Mouse (Mus musculus): ENCODE data around the gene Adgrf3.
A peak's percentile ranks its signal among the peaks of the same experiment; 100 is the strongest.

The Adgrf3 gene

GRCm38 (mm10) chr5:30201521-30201920 is 4.0 kb downstream of the Adgrf3 start:
- peak; percentile 17 for DNase-seq

DNA sequence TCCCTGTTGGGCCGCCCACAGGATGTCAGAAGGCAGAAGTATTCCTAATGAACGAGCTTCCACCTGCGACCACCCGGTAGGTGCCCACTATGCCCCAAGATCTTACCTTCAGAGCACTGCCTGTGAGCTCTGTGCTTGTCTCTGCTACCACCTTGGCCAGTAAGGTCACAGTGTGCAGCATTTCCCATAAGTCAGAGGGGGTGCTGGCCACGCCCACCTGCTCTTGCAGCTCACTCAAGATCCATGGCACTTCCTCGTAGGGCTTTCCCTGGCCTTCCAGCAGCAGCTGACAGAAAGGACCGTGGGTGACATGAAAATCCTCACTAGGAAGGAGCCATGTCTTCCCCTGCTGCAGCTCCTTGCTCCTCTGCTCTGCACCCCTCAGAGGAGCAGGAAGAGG is 7.3 kb downstream of the Adgrf3 start:
- DNase-seq = no peak

GRCm38 (mm10) chr5:30195340-30195739 is 10.2 kb downstream of the Adgrf3 start:
- DNase-seq = no peak

- DNase-seq = no peak
Measured at GRCm38 (mm10) chr5:30192452-30192851, 13.1 kb downstream of the Adgrf3 start.

- DNase-seq = no peak
Measured at GRCm38 (mm10) chr5:30187687-30188485, 17.6 kb downstream of the Adgrf3 start.

GRCm38 (mm10) chr5:30175811-30176210 is 29.7 kb downstream of the Adgrf3 start:
- DNase-seq = no peak

DNA sequence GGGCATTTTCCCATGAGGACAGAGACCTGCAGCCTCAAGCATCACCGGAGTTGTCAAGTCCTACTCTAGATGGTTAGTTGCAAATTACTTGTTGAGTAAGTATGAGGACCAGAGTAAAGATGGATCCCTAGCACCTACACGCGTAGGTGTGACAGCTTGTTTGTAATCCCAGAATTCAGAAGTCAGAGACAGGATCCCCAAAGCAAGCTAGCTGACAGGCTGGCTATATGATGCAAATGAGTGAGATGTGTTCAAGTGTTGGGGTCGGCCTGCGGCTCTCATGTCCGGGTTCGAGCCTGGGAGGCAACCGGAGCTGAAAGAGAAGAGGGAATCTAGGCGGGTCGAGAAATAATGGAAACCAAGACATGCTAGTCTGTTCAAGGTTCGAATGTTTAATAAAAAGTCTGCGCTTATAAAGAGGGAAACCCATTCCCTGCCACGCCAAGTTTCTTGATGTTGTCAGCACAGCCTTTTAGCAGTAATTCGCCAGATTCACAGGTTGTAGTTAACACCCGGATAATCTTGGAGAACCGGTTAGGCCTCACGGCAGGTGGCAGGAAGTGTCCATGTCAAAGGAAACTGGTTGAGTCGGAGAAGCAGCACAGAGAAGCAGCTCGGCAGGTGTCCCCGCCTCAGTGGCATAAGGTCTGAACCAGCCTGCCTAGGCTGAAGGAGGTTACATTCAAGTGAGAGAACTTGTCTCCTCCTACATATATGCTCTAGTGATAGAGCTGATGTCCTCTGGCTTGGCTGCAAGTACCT is 32.4 kb downstream of the Adgrf3 start:
- DNase-seq = no peak

GRCm38 (mm10) chr5:30172115-30172514 is 33.4 kb downstream of the Adgrf3 start:
- DNase-seq = no peak

DNA sequence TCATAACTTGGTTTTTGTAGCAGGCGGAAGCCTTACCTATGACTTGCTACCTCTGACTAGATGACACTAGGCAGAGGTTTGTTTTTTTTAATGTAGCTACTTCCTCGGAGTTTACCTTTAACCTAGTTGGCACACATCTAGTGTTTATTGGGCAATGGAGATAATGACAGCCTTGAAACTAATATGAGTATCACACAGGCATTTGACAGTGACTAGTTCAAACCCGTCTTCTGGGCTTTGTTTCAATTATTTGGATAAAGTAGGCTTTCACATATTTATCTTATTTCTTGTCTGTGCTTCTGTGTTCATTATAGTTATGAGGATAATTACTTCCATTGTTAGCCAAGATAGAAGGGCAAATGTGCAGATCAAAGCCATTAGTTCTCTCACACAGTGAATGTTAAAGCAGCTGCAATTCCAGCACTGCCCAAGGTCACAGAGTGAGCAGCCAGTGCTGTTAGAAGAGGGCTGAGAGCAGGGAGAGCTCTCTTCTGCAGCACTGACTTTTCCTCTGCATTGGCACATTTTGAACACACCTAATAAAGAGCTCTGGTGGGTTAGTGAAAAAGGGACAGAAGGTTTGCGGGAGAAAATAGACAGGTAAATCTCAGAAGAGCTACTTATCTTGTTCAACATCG is 35.1 kb downstream of the Adgrf3 start:
- no peak for DNase-seq

GRCm38 (mm10) chr5:30165234-30165946 is 40.1 kb downstream of the Adgrf3 start:
- DNase-seq = no peak

DNA sequence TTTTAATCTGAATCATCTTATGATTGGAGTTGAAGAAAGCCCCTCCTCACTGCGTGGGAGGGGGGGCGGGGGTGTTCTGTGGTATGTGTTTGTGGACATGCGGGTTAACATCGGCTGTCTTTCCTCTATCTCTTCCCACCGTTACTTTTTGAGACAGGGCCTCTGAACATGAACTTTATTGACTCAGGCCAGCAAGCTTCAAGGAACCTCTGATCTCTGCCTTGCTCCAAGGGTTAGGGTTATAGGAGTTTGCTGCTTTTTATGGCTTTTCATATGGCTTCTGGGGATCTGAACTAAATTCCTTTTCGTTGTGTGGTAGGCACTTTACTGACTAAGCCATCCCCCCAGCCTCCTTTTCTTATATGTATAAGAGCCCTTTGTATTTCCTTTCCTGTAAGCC is 43.2 kb downstream of the Adgrf3 start:
- no peak for DNase-seq

GRCm38 (mm10) chr5:30161836-30162235 is 43.7 kb downstream of the Adgrf3 start:
- no peak for DNase-seq

DNA sequence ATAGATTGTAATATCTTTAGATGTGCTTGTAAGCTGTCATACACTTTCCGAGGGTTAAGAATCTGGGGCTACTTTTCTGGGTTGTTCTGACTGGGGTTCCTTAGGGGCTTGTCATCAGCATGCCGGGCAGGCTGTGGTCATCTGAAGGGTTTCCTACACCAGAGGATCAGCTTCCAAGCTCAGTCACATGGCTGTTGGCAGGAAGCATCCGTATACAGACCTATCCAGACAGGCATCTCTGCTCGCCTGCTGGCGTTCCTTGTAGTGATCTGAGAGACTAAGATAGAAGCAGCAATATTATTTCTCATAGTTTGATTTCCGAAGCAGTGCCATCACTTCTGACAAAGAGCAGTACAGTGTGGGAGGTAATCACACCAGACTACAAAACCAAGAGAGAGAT is 45.9 kb downstream of the Adgrf3 start:
- no peak for DNase-seq

- DNase-seq = no peak
Measured at GRCm38 (mm10) chr5:30155821-30156629, 49.5 kb downstream of the Adgrf3 start.

DNA sequence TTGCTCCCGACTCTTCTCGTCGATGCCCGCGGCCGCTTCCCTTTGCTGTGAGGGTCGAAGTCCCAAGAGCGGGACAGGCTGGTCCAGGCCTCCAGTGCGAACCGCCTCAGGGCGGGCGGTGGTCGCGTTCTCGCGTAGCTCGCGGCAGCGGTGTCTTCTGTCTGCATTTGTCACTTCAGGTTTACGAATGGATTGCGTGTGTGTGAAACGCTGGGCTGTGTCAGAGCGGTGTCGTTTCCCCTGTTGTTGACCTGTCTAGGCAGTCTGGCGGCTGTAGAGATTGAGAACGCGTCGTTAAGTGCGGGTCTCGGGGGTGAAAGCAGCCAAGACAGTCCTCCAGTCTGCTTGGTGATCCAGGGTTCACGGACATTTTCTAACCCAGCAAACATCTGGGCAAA is 50.1 kb downstream of the Adgrf3 start:
- no peak for DNase-seq

DNA sequence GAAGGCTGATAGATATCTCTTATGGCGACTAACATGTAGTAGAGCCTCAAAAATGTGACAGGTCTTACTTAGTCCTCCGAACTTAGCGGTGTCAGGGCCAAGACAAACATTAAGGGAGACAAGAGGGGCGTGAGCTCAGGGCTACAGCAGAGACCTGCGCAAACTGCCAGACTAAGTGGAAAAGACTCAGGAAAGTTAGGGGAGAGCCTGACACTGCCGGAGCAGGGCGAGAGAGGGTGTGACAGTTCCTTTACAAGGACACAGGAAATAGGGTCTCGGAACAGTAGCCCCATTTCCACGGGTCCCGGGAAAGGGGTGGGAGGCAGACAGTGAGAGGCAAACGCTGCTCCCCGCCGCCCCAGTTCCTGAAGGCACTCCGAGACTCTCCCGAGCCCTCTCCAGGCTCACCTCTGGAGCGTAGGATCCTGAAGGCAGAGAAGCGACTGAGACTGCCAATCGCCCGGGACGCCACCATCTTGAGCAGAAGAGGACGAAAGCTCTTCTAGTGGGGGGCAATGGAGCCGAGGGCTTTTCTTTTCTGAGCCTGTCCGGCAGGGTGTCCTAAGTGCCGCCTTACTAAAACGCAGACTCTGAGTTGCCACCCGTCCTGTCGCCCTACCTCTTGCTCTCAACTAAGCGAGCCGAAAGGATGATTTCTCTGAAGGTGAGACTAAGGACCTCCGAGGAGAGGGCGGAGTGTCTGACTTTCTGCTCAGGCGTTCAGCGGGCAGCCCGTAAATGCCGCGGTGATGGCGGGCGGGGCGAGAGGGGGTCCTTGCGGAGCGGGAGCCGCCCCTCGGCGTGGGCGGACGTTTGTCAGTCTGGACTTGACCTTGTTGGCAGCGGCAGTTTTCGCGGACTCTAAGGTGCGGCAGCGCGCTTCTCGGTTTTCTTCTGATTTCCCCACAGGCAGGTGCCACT is 50.8 kb downstream of the Adgrf3 start, which contains the start of the genes Hadha and Hadhb:
Gene Hadha, minus strand, starts transcription at position 689 of the 921 bp plus-strand sequence.
Gene Hadhb, plus strand, starts transcription at position 775 of the 921 bp plus-strand sequence.
- peak; percentile 94 for DNase-seq

- no peak for DNase-seq
Measured at GRCm38 (mm10) chr5:30154013-30154412, 51.5 kb downstream of the Adgrf3 start.

DNA sequence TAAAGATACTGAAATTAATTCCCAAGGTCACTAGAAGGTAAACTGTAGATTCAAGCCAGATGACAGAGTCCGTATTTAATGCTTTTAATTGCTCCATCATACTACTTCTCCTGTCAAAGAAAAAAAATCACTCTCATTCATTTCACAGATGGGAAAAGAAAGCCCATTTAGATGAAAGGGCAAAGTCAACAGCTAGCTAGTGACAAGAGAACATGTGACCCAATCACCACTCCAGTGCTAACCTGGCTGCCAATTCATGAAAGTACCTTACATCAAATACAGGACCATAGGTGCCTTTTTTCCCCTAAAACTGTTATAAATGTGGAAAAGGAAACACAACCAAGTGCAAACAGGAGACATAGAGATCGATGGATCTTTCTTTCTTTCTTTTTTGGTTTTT is 52.3 kb downstream of the Adgrf3 start:
- DNase-seq = no peak

- no peak for DNase-seq
Measured at GRCm38 (mm10) chr5:30152413-30152812, 53.1 kb downstream of the Adgrf3 start.

DNA sequence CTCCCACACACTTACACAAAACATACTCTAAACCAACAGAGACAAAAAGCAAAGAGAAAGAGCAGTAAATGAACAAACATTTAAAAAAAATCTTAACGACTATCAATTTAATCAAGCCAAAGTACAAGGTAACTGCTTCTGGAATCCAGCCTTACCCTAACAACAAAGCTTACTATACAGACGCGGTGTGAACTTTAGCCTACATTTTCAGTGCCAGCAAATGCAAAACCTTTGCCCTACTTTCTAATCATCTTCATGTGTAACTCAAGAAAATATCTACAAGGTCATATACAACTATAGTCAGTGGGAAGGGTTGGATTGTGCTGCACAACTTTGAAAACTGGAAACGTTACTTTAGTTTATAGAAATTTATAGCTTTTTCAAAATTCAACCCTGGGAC is 53.5 kb downstream of the Adgrf3 start:
- DNase-seq = no peak

Measured in cerebellum, adult 9-10 months (tissue).